Mouse (Mus musculus) ES-Bruce4 (cell line): ENCODE results near the gene Hist1h1a. TPM values are rescaled to one million over a fixed set of nuclear protein-coding genes. Genes with fewer than 3 reads are reported as not detected.
A peak's percentile ranks its signal among the peaks of the same experiment; 100 is the strongest.
"Not testable (repeated sequence)": the region's sequence is repeated elsewhere in the genome, so short reads cannot be mapped to it uniquely, and the experiment has no call there.

Source experiments
- H3K27ac ChIP-seq: 2 replicates; pipeline ENCODE4 v1.5.1; 2012; ENCODE audit warnings: low read length, inconsistent platforms; ENCODE audit not compliant: insufficient read depth
- H3K27me3 ChIP-seq: 2 replicates; pipeline ENCODE4 v1.6.1; 2012; ENCODE audit warnings: mild to moderate bottlenecking, low read length, inconsistent platforms; ENCODE audit not compliant: control insufficient read depth, poor library complexity, insufficient read depth, severe bottlenecking
- H3K36me3 ChIP-seq: 2 replicates; pipeline ENCODE4 v1.6.1; 2012; ENCODE audit warnings: inconsistent platforms, mild to moderate bottlenecking, low read length, moderate library complexity; ENCODE audit not compliant: control insufficient read depth, poor library complexity, insufficient read depth, severe bottlenecking
- H3K4me1 ChIP-seq: one replicate; pipeline ENCODE4 v1.8.1; 2011; ENCODE audit warnings: low read length; ENCODE audit not compliant: control insufficient read depth, insufficient read depth
- H3K4me3 ChIP-seq: 2 replicates; pipeline ENCODE4 v1.5.1; 2011; ENCODE audit warnings: low read depth, mild to moderate bottlenecking, low read length
- H3K9ac ChIP-seq: 2 replicates; pipeline ENCODE4 v1.6.1; 2012; ENCODE audit warnings: low read depth, mild to moderate bottlenecking, inconsistent platforms; ENCODE audit not compliant: poor library complexity, severe bottlenecking
- H3K9me3 ChIP-seq: replicated peaks from 2 replicates; pipeline ENCODE4 v1.6.1; 2012; ENCODE audit warnings: mild to moderate bottlenecking, low read length, inconsistent platforms; ENCODE audit not compliant: control insufficient read depth, poor library complexity, insufficient read depth, severe bottlenecking
- CTCF ChIP-seq: IDR thresholded peaks from one replicate; pipeline ENCODE4 v1.8.1; 2011; ENCODE audit warnings: low read depth, low read length
- EP300 ChIP-seq: IDR thresholded peaks from 2 replicates; pipeline ENCODE4 v1.6.1; 2011; ENCODE audit warnings: low read depth, low read length; ENCODE audit not compliant: insufficient read depth
- POLR2A ChIP-seq: IDR thresholded peaks from one replicate; pipeline ENCODE4 v1.8.1; 2011; ENCODE audit warnings: low read length; ENCODE audit not compliant: insufficient read depth
- polyA plus RNA-seq: library from polyadenylated mRNA; stranded (reverse); fragments of >200 nt; gene quantifications from 2 replicates; pipeline ENCODE4 v1.2.4, GENCODE M21; 2011; ENCODE audit warnings: low read depth; ENCODE audit not compliant: missing spikeins, insufficient read depth, insufficient read length

Gene Hist1h1a
- polyA plus RNA-seq, 1 experiment = 7.8 TPM

- peak; percentile 92 for TF ChIP-seq POLR2A
- peak within 1 kb of the TSS; percentile 78 for H3K4me3 ChIP-seq
- H3K36me3 ChIP-seq, H3K9me3 ChIP-seq, H3K27me3 ChIP-seq, H3K4me1 ChIP-seq: not testable (repeated sequence)
- peak within 1 kb of the TSS; percentile 99 for H3K27ac ChIP-seq
- H3K9ac ChIP-seq = peak within 1 kb of the TSS; percentile 92
Measured at GRCm38 (mm10) chr13:23746201-23747080, 17.0 kb upstream of the Hist1h1a start, which contains the start of gene Hist1h2bb. Gene Hist1h2bb (plus strand): TSS chr13:23746734.

- Histone ChIP-seq H3K9ac (peak overlapping the region; percentile 86), H3K27me3 (no peaks in the 10 kb centered on the region), H3K36me3 (no peaks in the 10 kb centered on the region), H3K4me1 (peaks cover 2% of the 10 kb centered on the region), H3K27ac (peak overlapping the region; percentile 81), H3K4me3 (peak overlapping the region; percentile 31), H3K9me3 (no peaks in the 10 kb centered on the region)
- TF ChIP-seq CTCF = no peak
- TF ChIP-seq POLR2A = no peak
- no peak for TF ChIP-seq EP300
Measured at GRCm38 (mm10) chr13:23747081-23747891, 16.2 kb upstream of the Hist1h1a start.

- Histone ChIP-seq H3K9me3 (no peaks in the 10 kb centered on the region), H3K4me1 (peaks cover 2% of the 10 kb centered on the region), H3K4me3 (no peak overlapping the region), H3K27ac (peak overlapping the region; percentile 93), H3K36me3 (no peaks in the 10 kb centered on the region), H3K9ac (peak overlapping the region; percentile 86), H3K27me3 (no peaks in the 10 kb centered on the region)
- no peak for TF ChIP-seq POLR2A
- TF ChIP-seq EP300 = no peak
- no peak for TF ChIP-seq CTCF
Measured at GRCm38 (mm10) chr13:23747892-23748288, 15.6 kb upstream of the Hist1h1a start.

GRCm38 (mm10) chr13:23749563-23750121 is 13.8 kb upstream of the Hist1h1a start:
- TF ChIP-seq CTCF (no peak), POLR2A (no peak), EP300 (no peak)
- H3K9me3 ChIP-seq = no peaks in the 10 kb centered on the region
- H3K4me1 ChIP-seq = peaks cover 2% of the 10 kb centered on the region
- H3K9ac ChIP-seq = no peak overlapping the region
- H3K27me3 ChIP-seq = no peaks in the 10 kb centered on the region
- H3K27ac ChIP-seq = peak overlapping the region; percentile 41
- H3K36me3 ChIP-seq = no peaks in the 10 kb centered on the region
- no peak overlapping the region for H3K4me3 ChIP-seq

GRCm38 (mm10) chr13:23750839-23751477 is 12.5 kb upstream of the Hist1h1a start, which contains the start of gene Hist1h2ab:
Gene Hist1h2ab (plus strand): TSS chr13:23751126.
- H3K9ac ChIP-seq = peak within 1 kb of the TSS; percentile 91
- H3K36me3 ChIP-seq, H3K9me3 ChIP-seq, H3K4me1 ChIP-seq, H3K27me3 ChIP-seq: not testable (repeated sequence)
- peak within 1 kb of the TSS; percentile 95 for H3K27ac ChIP-seq
- 0 out of 2 replicates have a peak, but pooled peaks have one; percentile 31 for TF ChIP-seq EP300
- peak; percentile 80 for TF ChIP-seq POLR2A
- peak within 1 kb of the TSS; percentile 68 for H3K4me3 ChIP-seq
